Mouse (Mus musculus) limb, embryonic 14.5 days (tissue): ENCODE measurements around the gene Unc13a. TPM values are rescaled to one million over a fixed set of nuclear protein-coding genes. Genes with fewer than 3 reads are reported as not detected.

ENCODE experiments used
- ATAC-seq: fragments of 200-750 bp; cut with Nextera tagmentation; 2 replicates; pipeline ENCODE4 v1.8.0; 2017; ENCODE audit warnings: low read depth, moderate number of reproducible peaks, moderate TSS enrichment; ENCODE audit not compliant: low FRiP score
- DNase-seq: peaks from one replicate; pipeline ENCODE4 v3.0.0-alpha.2; 2015; ENCODE audit warnings: low spot score
- H3K27ac ChIP-seq: fragments of 300-500 bp; sonication (generic); replicated peaks from 2 replicates; pipeline ENCODE4 v1.5.1; 2014; ENCODE audit warnings: low read depth, mild to moderate bottlenecking, low read length, moderate library complexity, mixed read lengths
- H3K27me3 ChIP-seq: fragments of 300-500 bp; sonication (generic); 2 replicates; pipeline ENCODE4 v1.6.1; 2014; ENCODE audit warnings: low read length, mixed read lengths; ENCODE audit not compliant: control insufficient read depth, insufficient read depth
- H3K36me3 ChIP-seq: fragments of 300-500 bp; sonication (generic); 2 replicates; pipeline ENCODE4 v1.6.1; 2014; ENCODE audit warnings: mild to moderate bottlenecking, low read length, moderate library complexity, mixed read lengths; ENCODE audit not compliant: control insufficient read depth, insufficient read depth
- H3K4me1 ChIP-seq: fragments of 300-500 bp; sonication (generic); 2 replicates; pipeline ENCODE4 v1.6.1; 2014; ENCODE audit warnings: antibody characterized with exemption, low read length, mixed read lengths; ENCODE audit not compliant: control insufficient read depth, insufficient read depth
- H3K4me2 ChIP-seq: fragments of 300-500 bp; sonication (generic); replicated peaks from 2 replicates; pipeline ENCODE4 v1.6.1; 2014; ENCODE audit warnings: low read depth, mild to moderate bottlenecking, low read length, moderate library complexity; ENCODE audit not compliant: severe bottlenecking
- H3K4me3 ChIP-seq: fragments of 300-500 bp; sonication (generic); replicated peaks from 2 replicates; pipeline ENCODE4 v1.5.1; 2014; ENCODE audit warnings: low read length
- H3K9ac ChIP-seq: fragments of 300-500 bp; sonication (generic); 2 replicates; pipeline ENCODE4 v1.6.1; 2014; ENCODE audit warnings: mild to moderate bottlenecking, low read depth, low read length, moderate library complexity; ENCODE audit not compliant: severe bottlenecking
- H3K9me3 ChIP-seq: fragments of 300-500 bp; sonication (generic); 2 replicates; pipeline ENCODE4 v1.6.1; 2016; ENCODE audit warnings: low read length; ENCODE audit not compliant: control insufficient read depth
- POLR2A ChIP-seq: fragments of 200-500 bp; IDR thresholded peaks from 2 replicates; pipeline ENCODE4 v1.8.0; 2012; ENCODE audit warnings: inconsistent platforms, mild to moderate bottlenecking, moderate library complexity, borderline replicate concordance; ENCODE audit not compliant: insufficient read depth, insufficient read length; ENCODE audit errors: extremely low read depth
- WGBS: fragments of 180-500 bp; shearing (Covaris S2); extraction: QIAGEN DNeasy Blood & Tissue Kit; methylation state at CpG from one replicate; pipeline ENCODE4 v1.1.7; 2014; 5-methylcytosine and 5-hydroxymethylcytosine counted together
- polyA plus RNA-seq, 2 experiments: library from polyadenylated mRNA; depleted of rRNA in 1 of 2; stranded (reverse) in 1 of 2; unstranded in 1 of 2; fragments of >200 nt; fragmentation: Nextera tagmentation in 1 of 2; extraction: Ambion mirVana in 1 of 2; gene quantifications; 2 replicates each; pipeline versions ENCODE4 v1.2.1 to v1.2.3; 2012 to 2014

Gene Unc13a
- polyA plus RNA-seq, 2 experiments: 0.39 to 0.91 TPM

DNA sequence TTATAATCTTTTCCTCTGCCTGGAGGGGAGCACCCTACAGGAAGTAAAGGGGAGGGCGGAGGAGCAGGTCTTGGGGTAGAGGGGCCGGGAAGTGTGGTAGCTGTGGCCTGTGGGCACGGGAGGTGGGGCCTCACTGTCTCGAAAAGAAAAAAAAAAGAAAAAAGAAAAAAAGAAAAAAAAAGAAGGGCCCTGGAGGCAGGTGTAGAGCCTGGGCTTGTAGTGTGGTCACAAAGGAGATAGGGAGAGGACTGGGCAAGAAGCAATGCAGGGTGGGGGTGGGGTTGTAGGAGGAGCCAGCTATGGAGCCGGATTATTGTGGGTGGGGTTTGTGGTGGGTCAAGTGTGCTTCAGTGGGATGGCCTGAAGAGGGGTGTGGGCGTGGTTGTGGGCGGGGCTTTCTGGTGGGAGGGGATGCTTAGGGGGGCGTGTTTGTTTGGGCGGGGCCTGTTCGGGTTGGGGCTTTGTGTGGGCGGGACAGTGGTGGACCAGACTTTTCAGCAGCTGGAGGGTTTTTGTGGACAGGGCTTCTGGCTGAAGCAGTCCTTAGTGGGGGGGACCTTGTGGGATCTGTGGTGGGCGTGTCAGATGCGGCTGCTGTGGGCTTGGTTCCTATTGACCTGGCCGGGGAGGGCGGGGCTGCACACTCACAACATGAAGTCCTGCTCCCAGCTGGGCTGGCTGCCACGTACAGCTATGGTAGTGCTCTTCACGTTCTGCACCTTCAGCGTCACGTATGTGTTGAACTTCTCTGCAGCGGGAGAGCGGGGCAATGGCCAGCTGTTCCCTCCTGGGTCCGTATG is 6.0 kb downstream of the Unc13a start:
- Histone ChIP-seq H3K4me1 (peaks cover 6% of the 10 kb centered on the region; the same call in 1 of the 2 replicates), H3K9me3 (no peaks in the 10 kb centered on the region), H3K4me3 (no peak overlapping the region; the same call in 1 of the 2 replicates), H3K4me2 (peak overlapping the region; percentile 15; the same call in 1 of the 2 replicates), H3K27me3 (peaks cover 27% of the 10 kb centered on the region), H3K9ac (no peak overlapping the region), H3K27ac (no peak overlapping the region), H3K36me3 (no peaks in the 10 kb centered on the region)
- WGBS: 6% methylated on average over 14 of the region's 22 CpGs
- DNase-seq (peak; percentile 43), ATAC-seq (peak; percentile 45; the same call in 1 of the 2 replicates)
- TF ChIP-seq POLR2A: no peak

DNA sequence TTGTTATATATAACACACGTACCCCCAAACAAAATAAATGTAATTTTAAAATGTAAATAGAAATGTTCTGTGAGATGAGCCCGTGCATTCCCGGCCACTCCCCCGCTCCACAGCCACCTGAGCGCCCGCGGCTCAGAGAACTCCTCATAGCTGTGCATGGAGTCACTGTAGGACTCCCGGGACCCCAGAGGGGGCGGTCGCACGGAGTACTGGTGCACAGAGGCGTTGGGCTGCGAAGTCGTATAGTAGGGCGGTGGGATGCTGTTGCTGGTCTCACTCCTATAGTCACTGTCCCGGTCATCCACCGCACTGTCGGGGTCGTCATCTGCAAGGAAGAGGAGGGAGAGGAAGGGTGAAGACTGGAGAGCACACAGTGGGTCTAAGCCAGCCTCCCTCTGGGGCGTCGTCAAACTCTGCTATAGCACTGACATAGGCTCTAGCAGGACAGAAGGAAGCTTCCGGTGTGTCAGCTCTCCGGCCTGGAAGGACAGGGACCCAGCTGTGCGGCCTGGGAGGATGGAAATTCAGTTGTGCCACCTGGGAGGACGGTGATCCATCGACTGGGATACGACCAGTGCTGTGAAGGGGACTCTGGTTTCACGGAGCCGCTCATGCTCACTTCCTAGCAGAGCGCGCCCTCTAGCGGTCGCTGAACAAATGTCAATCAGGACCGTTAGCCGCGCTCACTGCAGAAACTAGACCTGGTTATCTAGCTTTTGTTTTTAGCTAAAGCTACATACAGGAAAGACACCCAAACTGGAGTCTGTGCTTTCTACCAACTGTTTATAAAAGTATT is 11.0 kb downstream of the Unc13a start:
- Histone ChIP-seq H3K4me2 (no peak overlapping the region), H3K36me3 (no peaks in the 10 kb centered on the region), H3K27ac (no peak overlapping the region), H3K27me3 (peaks cover 41% of the 10 kb centered on the region), H3K4me1 (no peaks in the 10 kb centered on the region), H3K9ac (no peak overlapping the region), H3K4me3 (no peak overlapping the region), H3K9me3 (no peaks in the 10 kb centered on the region)
- DNase-seq: peak; percentile 81
- 9% methylated on average over 36 of the region's 36 CpGs for WGBS
- ATAC-seq: peak; percentile 60
- no peak for TF ChIP-seq POLR2A

DNA sequence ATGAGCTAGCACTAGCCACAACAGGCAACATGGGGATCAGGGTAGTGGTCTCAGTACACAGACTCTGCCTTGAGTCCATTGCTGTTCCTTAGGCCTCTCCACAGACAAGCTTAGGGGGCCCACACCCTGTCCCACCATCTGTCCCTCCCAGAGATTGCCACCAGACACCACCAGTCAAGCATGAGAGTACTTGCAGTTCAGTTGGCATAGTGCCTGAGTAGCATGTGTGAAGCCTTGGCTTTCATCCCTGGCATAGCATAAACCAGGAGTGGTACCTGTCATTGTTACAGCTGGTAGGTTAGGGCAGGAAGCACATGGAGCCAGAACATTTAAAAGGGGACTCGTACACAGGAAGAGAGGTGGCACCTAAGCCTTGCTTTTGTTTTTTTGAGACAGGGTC is 11.8 kb downstream of the Unc13a start:
- no peak for DNase-seq
- no peak for TF ChIP-seq POLR2A
- 54% methylated on average over 1 of the region's 1 CpGs for WGBS
- Histone ChIP-seq H3K9me3 (no peaks in the 10 kb centered on the region), H3K27ac (no peak overlapping the region), H3K27me3 (peaks cover 49% of the 10 kb centered on the region), H3K4me3 (no peak overlapping the region), H3K9ac (no peak overlapping the region), H3K4me1 (no peaks in the 10 kb centered on the region), H3K4me2 (no peak overlapping the region), H3K36me3 (no peaks in the 10 kb centered on the region)
- no peak for ATAC-seq

DNA sequence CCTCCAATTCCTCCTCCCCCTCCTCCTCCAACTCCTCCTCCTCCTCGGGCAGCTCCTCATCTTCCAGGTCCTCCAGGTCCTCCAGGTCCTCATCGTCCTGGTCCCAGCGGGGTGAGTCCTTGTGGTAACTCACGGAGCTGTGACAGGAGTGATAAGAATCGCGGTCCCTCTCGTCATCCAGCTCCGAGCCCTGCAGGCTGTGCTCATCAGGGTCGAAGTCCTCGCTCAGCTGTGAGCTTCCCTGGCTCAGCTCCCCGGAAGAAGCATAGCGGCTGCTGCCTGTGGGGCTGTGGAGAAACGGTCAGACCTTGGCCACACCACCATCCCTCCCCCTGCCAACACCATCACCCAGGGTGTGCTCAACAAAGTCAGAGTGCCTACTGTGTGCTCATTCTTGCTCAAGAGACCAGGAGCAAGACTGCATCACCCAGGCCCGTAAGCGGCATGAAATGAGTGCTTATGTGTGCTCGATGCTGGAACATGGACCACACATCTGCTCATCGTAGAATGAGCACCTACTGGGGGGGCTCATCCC is 13.0 kb downstream of the Unc13a start:
- no peak for ATAC-seq
- no peak overlapping the region for H3K9ac ChIP-seq
- WGBS: 31% methylated on average over 17 of the region's 17 CpGs
- H3K4me1 ChIP-seq: no peaks in the 10 kb centered on the region
- H3K27me3 ChIP-seq: peaks cover 51% of the 10 kb centered on the region
- H3K9me3 ChIP-seq: no peaks in the 10 kb centered on the region
- no peaks in the 10 kb centered on the region for H3K36me3 ChIP-seq
- H3K27ac ChIP-seq: no peak overlapping the region
- no peak overlapping the region for H3K4me3 ChIP-seq
- no peak for TF ChIP-seq POLR2A
- H3K4me2 ChIP-seq: no peak overlapping the region
- DNase-seq: no peak

GRCm38 (mm10) chr8:71657816-71658215 is 13.7 kb downstream of the Unc13a start:
- Histone ChIP-seq H3K9me3 (no peaks in the 10 kb centered on the region), H3K4me1 (no peaks in the 10 kb centered on the region), H3K4me3 (no peak overlapping the region), H3K36me3 (no peaks in the 10 kb centered on the region), H3K4me2 (no peak overlapping the region), H3K9ac (no peak overlapping the region), H3K27ac (no peak overlapping the region), H3K27me3 (peaks cover 51% of the 10 kb centered on the region)
- WGBS: 41% methylated on average over 4 of the region's 9 CpGs
- DNase-seq: no peak
- no peak for TF ChIP-seq POLR2A
- no peak for ATAC-seq
